Mouse (Mus musculus): ENCODE data around the gene Ctdsp1. TPM values are rescaled to one million over a fixed set of nuclear protein-coding genes. Genes with fewer than 3 reads are reported as not detected.

Gene Ctdsp1
- polyA plus RNA-seq, 1 experiment from 2014 or later: 12.5 TPM

- no peak for ATAC-seq
- no peak overlapping the region for H3K4me2 ChIP-seq (ENCODE audit: low read length)
- H3K27ac ChIP-seq (ENCODE audit: low read length): no peak overlapping the region
- H3K9me3 ChIP-seq (replicated peaks; ENCODE audit: control insufficient read depth, low read length, poor library complexity, severe bottlenecking): no peaks in the 10 kb centered on the region
- no peak overlapping the region for H3K9ac ChIP-seq (ENCODE audit: low read depth, low read length)
- no peak overlapping the region for H3K4me3 ChIP-seq (ENCODE audit: low read depth, low read length)
- H3K36me3 ChIP-seq (ENCODE audit: control insufficient read depth, insufficient read depth, low read length): no peaks in the 10 kb centered on the region
- H3K4me1 ChIP-seq (ENCODE audit: control insufficient read depth, insufficient read depth, low read length): no peaks in the 10 kb centered on the region
- no peaks in the 10 kb centered on the region for H3K27me3 ChIP-seq (ENCODE audit: control insufficient read depth, insufficient read depth, low read depth, low read length)
- WGBS: 32% methylated on average over 4 of the region's 4 CpGs
These were observed 23.8 kb downstream of the Ctdsp1 start for GRCm38 (mm10) chr1:74415143-74415542.

- no peaks in the 10 kb centered on the region for H3K9me3 ChIP-seq (replicated peaks; ENCODE audit: control insufficient read depth, low read length, poor library complexity, severe bottlenecking)
- no peak overlapping the region for H3K27ac ChIP-seq (ENCODE audit: low read length)
- WGBS: 80% methylated on average over 17 of the region's 17 CpGs
- no peaks in the 10 kb centered on the region for H3K36me3 ChIP-seq (ENCODE audit: control insufficient read depth, insufficient read depth, low read length)
- no peak overlapping the region for H3K4me3 ChIP-seq (ENCODE audit: low read depth, low read length)
- no peaks in the 10 kb centered on the region for H3K4me1 ChIP-seq (ENCODE audit: control insufficient read depth, insufficient read depth, low read length)
- no peaks in the 10 kb centered on the region for H3K27me3 ChIP-seq (ENCODE audit: control insufficient read depth, insufficient read depth, low read depth, low read length)
- no peak overlapping the region for H3K9ac ChIP-seq (ENCODE audit: low read depth, low read length)
- no peak overlapping the region for H3K4me2 ChIP-seq (ENCODE audit: low read length)
- ATAC-seq: no peak
These were observed 27.6 kb downstream of the Ctdsp1 start for GRCm38 (mm10) chr1:74418747-74419439.

GRCm38 (mm10) chr1:74419440-74419794, 28.1 kb downstream of the Ctdsp1 start:
- H3K4me3 ChIP-seq (ENCODE audit: low read depth, low read length): no peak overlapping the region
- ATAC-seq: no peak
- no peak overlapping the region for H3K4me2 ChIP-seq (ENCODE audit: low read length)
- no peaks in the 10 kb centered on the region for H3K4me1 ChIP-seq (ENCODE audit: control insufficient read depth, insufficient read depth, low read length)
- no peaks in the 10 kb centered on the region for H3K36me3 ChIP-seq (ENCODE audit: control insufficient read depth, insufficient read depth, low read length)
- H3K9me3 ChIP-seq (replicated peaks; ENCODE audit: control insufficient read depth, low read length, poor library complexity, severe bottlenecking): no peaks in the 10 kb centered on the region
- no peak overlapping the region for H3K9ac ChIP-seq (ENCODE audit: low read depth, low read length)
- WGBS: 70% methylated on average over 9 of the region's 9 CpGs
- no peak overlapping the region for H3K27ac ChIP-seq (ENCODE audit: low read length)
- H3K27me3 ChIP-seq (ENCODE audit: control insufficient read depth, insufficient read depth, low read depth, low read length): no peaks in the 10 kb centered on the region

GRCm38 (mm10) chr1:74423147-74423546, 31.8 kb downstream of the Ctdsp1 start:
- WGBS: 26% methylated on average over 8 of the region's 8 CpGs
- H3K27ac ChIP-seq (ENCODE audit: low read length): no peak overlapping the region

GRCm38 (mm10) chr1:74425845-74426244, 34.5 kb downstream of the Ctdsp1 start:
- Histone ChIP-seq H3K9me3 (replicated peaks; ENCODE audit: control insufficient read depth, low read length, poor library complexity, severe bottlenecking) (no peaks in the 10 kb centered on the region), H3K9ac (ENCODE audit: low read depth, low read length) (no peak overlapping the region), H3K27me3 (ENCODE audit: control insufficient read depth, insufficient read depth, low read depth, low read length) (no peaks in the 10 kb centered on the region), H3K4me2 (ENCODE audit: low read length) (no peak overlapping the region), H3K4me3 (ENCODE audit: low read depth, low read length) (no peak overlapping the region), H3K36me3 (ENCODE audit: control insufficient read depth, insufficient read depth, low read length) (no peaks in the 10 kb centered on the region), H3K27ac (ENCODE audit: low read length) (no peak overlapping the region), H3K4me1 (ENCODE audit: control insufficient read depth, insufficient read depth, low read length) (no peaks in the 10 kb centered on the region)
- 80% methylated on average over 7 of the region's 7 CpGs for WGBS
- ATAC-seq: no peak

More at GRCm38 (mm10) chr1:74423147-74423546, 31.8 kb downstream of the Ctdsp1 start:
- no peaks in the 10 kb centered on the region for H3K4me1 ChIP-seq (ENCODE audit: control insufficient read depth, insufficient read depth, low read length)
- H3K27me3 ChIP-seq (ENCODE audit: control insufficient read depth, insufficient read depth, low read depth, low read length): no peaks in the 10 kb centered on the region
- no peaks in the 10 kb centered on the region for H3K36me3 ChIP-seq (ENCODE audit: control insufficient read depth, insufficient read depth, low read length)
- no peak overlapping the region for H3K9ac ChIP-seq (ENCODE audit: low read depth, low read length)
- no peaks in the 10 kb centered on the region for H3K9me3 ChIP-seq (replicated peaks; ENCODE audit: control insufficient read depth, low read length, poor library complexity, severe bottlenecking)
- H3K4me2 ChIP-seq (ENCODE audit: low read length): no peak overlapping the region
- ATAC-seq: no peak
- H3K4me3 ChIP-seq (ENCODE audit: low read depth, low read length): no peak overlapping the region

GRCm38 (mm10) chr1:74433220-74433619, 41.9 kb downstream of the Ctdsp1 start:
- Histone ChIP-seq H3K36me3 (ENCODE audit: control insufficient read depth, insufficient read depth, low read length) (peaks cover 9% of the 10 kb centered on the region; the same call in 1 of the 2 replicates), H3K27ac (ENCODE audit: low read length) (no peak overlapping the region), H3K9ac (ENCODE audit: low read depth, low read length) (no peak overlapping the region), H3K9me3 (replicated peaks; ENCODE audit: control insufficient read depth, low read length, poor library complexity, severe bottlenecking) (no peaks in the 10 kb centered on the region), H3K4me1 (ENCODE audit: control insufficient read depth, insufficient read depth, low read length) (no peaks in the 10 kb centered on the region), H3K4me3 (ENCODE audit: low read depth, low read length) (no peak overlapping the region), H3K27me3 (ENCODE audit: control insufficient read depth, insufficient read depth, low read depth, low read length) (no peaks in the 10 kb centered on the region), H3K4me2 (ENCODE audit: low read length) (no peak overlapping the region)
- ATAC-seq: no peak
- WGBS: 94% methylated on average over 6 of the region's 6 CpGs

GRCm38 (mm10) chr1:74434596-74434995, 43.3 kb downstream of the Ctdsp1 start:
- H3K4me3 ChIP-seq (ENCODE audit: low read depth, low read length): no peak overlapping the region
- no peaks in the 10 kb centered on the region for H3K27me3 ChIP-seq (ENCODE audit: control insufficient read depth, insufficient read depth, low read depth, low read length)
- H3K36me3 ChIP-seq (ENCODE audit: control insufficient read depth, insufficient read depth, low read length): peaks cover 16% of the 10 kb centered on the region
- 83% methylated on average over 5 of the region's 5 CpGs for WGBS
- H3K4me2 ChIP-seq (ENCODE audit: low read length): no peak overlapping the region
- H3K4me1 ChIP-seq (ENCODE audit: control insufficient read depth, insufficient read depth, low read length): no peaks in the 10 kb centered on the region
- ATAC-seq: no peak
- no peaks in the 10 kb centered on the region for H3K9me3 ChIP-seq (replicated peaks; ENCODE audit: control insufficient read depth, low read length, poor library complexity, severe bottlenecking)
- no peak overlapping the region for H3K9ac ChIP-seq (ENCODE audit: low read depth, low read length)
- H3K27ac ChIP-seq (ENCODE audit: low read length): no peak overlapping the region

GRCm38 (mm10) chr1:74435563-74435962, 44.3 kb downstream of the Ctdsp1 start:
- no peak for ATAC-seq
- Histone ChIP-seq H3K4me1 (ENCODE audit: control insufficient read depth, insufficient read depth, low read length) (no peaks in the 10 kb centered on the region), H3K4me2 (ENCODE audit: low read length) (no peak overlapping the region), H3K9me3 (replicated peaks; ENCODE audit: control insufficient read depth, low read length, poor library complexity, severe bottlenecking) (no peaks in the 10 kb centered on the region), H3K27ac (ENCODE audit: low read length) (no peak overlapping the region), H3K9ac (ENCODE audit: low read depth, low read length) (no peak overlapping the region), H3K27me3 (ENCODE audit: control insufficient read depth, insufficient read depth, low read depth, low read length) (no peaks in the 10 kb centered on the region), H3K4me3 (ENCODE audit: low read depth, low read length) (no peak overlapping the region), H3K36me3 (ENCODE audit: control insufficient read depth, insufficient read depth, low read length) (peaks cover 19% of the 10 kb centered on the region)
- WGBS: 90% methylated on average over 6 of the region's 6 CpGs

GRCm38 (mm10) chr1:74437702-74438427, 46.6 kb downstream of the Ctdsp1 start:
- Histone ChIP-seq H3K27me3 (ENCODE audit: control insufficient read depth, insufficient read depth, low read depth, low read length) (no peaks in the 10 kb centered on the region), H3K27ac (ENCODE audit: low read length) (no peak overlapping the region), H3K4me2 (ENCODE audit: low read length) (no peak overlapping the region), H3K9me3 (replicated peaks; ENCODE audit: control insufficient read depth, low read length, poor library complexity, severe bottlenecking) (no peaks in the 10 kb centered on the region), H3K9ac (ENCODE audit: low read depth, low read length) (no peak overlapping the region), H3K4me1 (ENCODE audit: control insufficient read depth, insufficient read depth, low read length) (no peaks in the 10 kb centered on the region), H3K36me3 (ENCODE audit: control insufficient read depth, insufficient read depth, low read length) (peaks cover 23% of the 10 kb centered on the region), H3K4me3 (ENCODE audit: low read depth, low read length) (no peak overlapping the region)
- no peak; the same call in 1 of the 2 replicates for ATAC-seq
- WGBS: 83% methylated on average over 8 of the region's 8 CpGs

Data from midbrain, embryonic 16.5 days (tissue).